Comparison of ENCODE assay signal across 13 mouse cellular contexts in genomic region chr10:71476471-71477080, GRCm38 (mm10).
DNase-seq lines count a peak whose midpoint lies in the region; ATAC-seq and TF ChIP-seq lines count a peak whose summit lies in the region.
"Had no signal": no experiment of that assay in that cellular context is flagged by ENCODE, and none has a peak within 500 bp of the region (broad histone marks: within the 10 kb centered on the region; RNA-seq: fewer than 3 reads in every experiment).

No protein-coding gene starts in this region.

- H3K27ac ChIP-seq in forebrain, embryonic 16.5 days (ENCODE audit: low read length): no peak overlapping the region
- H3K27ac ChIP-seq: kidney, embryonic 15.5 days; limb, embryonic 12.5 days had no signal

- no peak for TF ChIP-seq CTCF in brain, embryonic 14.5 days (IDR thresholded peaks at IDR 0.05; ENCODE audit: borderline replicate concordance, extremely low read depth, insufficient read depth, insufficient read length)

- no peaks in the 10 kb centered on the region for H3K9me3 ChIP-seq in forebrain, embryonic 16.5 days (ENCODE audit: control insufficient read depth, low read length)
- H3K9me3 ChIP-seq: kidney, embryonic 15.5 days; limb, embryonic 12.5 days had no signal

- 45% methylated on average over 8 of the region's 8 CpGs for WGBS in forebrain, embryonic 16.5 days

- TF ChIP-seq POLR2A in brain, embryonic 14.5 days (IDR thresholded peaks at IDR 0.05; ENCODE audit: borderline replicate concordance, extremely low read depth, insufficient read depth, insufficient read length, poor library complexity, severe bottlenecking): no peak

- peaks cover 18% of the 10 kb centered on the region for H3K4me1 ChIP-seq in forebrain, embryonic 16.5 days (replicated peaks; ENCODE audit: control insufficient read depth, insufficient read depth, low read length)
- H3K4me1 ChIP-seq: kidney, embryonic 15.5 days; limb, embryonic 12.5 days had no signal

- H3K27me3 ChIP-seq in forebrain, embryonic 16.5 days (replicated peaks; ENCODE audit: control insufficient read depth, insufficient read depth, low read length): no peaks in the 10 kb centered on the region

- no peak overlapping the region for H3K4me2 ChIP-seq in forebrain, embryonic 16.5 days (ENCODE audit: low read length)
- H3K4me2 ChIP-seq: kidney, embryonic 15.5 days; limb, embryonic 12.5 days had no signal

- peak; percentile 91 for ATAC-seq in forebrain, embryonic 16.5 days
- ATAC-seq: Patski had no signal

- H3K36me3 ChIP-seq in forebrain, embryonic 16.5 days (ENCODE audit: control insufficient read depth, insufficient read depth): no peaks in the 10 kb centered on the region
- H3K36me3 ChIP-seq: kidney, embryonic 15.5 days; limb, embryonic 12.5 days had no signal

- no peak overlapping the region for H3K9ac ChIP-seq in forebrain, embryonic 16.5 days (replicated peaks; ENCODE audit: low read depth, low read length)
- H3K9ac ChIP-seq: kidney, embryonic 15.5 days; limb, embryonic 12.5 days had no signal

- no peak overlapping the region for H3K4me3 ChIP-seq in forebrain, embryonic 16.5 days (replicated peaks; ENCODE audit: low read length)
- H3K4me3 ChIP-seq: kidney, embryonic 15.5 days; limb, embryonic 12.5 days had no signal

- DNase-seq in layer of hippocampus, postnatal 10 days (ENCODE audit: low spot score in 2 of 2): peak; percentile 46 to 58
- DNase-seq in layer of hippocampus, adult 18-20 months (ENCODE audit: low spot score in 2 of 2): no peak
- peak; percentile 90 for DNase-seq in brain, embryonic 14.5 days (ENCODE audit: low read depth)
- DNase-seq in cerebellum, adult 11 months: peak; percentile 53
- DNase-seq in embryo, embryonic 10.5 days (ENCODE audit: low spot score): no peak
- no peak for DNase-seq in adrenal gland, adult 18-20 months (ENCODE audit: low spot score in 2 of 2)
- DNase-seq: adrenal gland, adult 2 months; lung, adult 18-20 months; retina, postnatal 1 day had no signal

Comparison
In these comparisons a context has a peak if more than half of its experiments do, and no peak if none do; other contexts are left out.
1. DNase-seq: peak in layer of hippocampus, postnatal 10 days (2 of 2), brain, embryonic 14.5 days (single experiment) and cerebellum, adult 11 months (single experiment); none in layer of hippocampus, adult 18-20 months (0 of 2), embryo, embryonic 10.5 days (single experiment) and adrenal gland, adult 18-20 months (0 of 2).